Mouse (Mus musculus): ENCODE results near the gene Fbrsl1.

Fbrsl1 gene

DNA sequence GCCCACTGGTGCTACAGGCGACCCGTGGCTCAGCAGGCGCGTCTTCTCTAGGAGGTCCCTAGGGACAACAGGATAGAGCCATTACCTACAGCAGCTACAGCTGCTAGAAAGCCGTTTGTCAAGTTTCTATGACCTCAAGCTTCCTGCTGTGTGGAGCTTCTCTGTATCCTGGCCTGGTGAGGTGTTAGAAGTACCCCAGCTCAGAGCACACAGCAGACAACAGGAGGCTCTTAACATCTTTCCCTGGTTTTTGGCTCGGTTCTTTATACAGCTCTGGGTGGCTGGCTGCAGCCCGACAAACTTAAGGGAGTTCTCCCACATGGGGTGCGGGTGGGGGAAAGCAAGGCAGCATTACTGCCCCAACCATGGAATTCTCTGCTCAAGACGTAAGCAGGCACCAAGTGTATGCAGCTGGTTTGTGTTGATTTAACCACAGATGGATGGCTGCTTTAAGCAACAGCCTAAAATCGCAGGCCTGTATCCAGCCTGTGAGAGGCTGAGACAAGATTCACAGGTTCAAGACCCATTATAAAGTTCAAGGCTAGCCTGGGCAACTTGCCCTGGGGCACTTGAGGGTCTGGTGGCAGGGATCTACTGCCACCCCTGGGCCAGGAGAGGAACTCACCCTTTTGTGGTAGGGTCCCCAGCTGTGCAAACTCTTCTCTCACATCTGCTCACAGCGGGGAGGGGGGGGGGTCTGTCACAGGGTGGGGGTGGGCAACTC is 84.3 kb downstream of the Fbrsl1 start:
- no peak for DNase-seq (ENCODE audit: extremely low read depth, low read depth, low spot score)

DNA sequence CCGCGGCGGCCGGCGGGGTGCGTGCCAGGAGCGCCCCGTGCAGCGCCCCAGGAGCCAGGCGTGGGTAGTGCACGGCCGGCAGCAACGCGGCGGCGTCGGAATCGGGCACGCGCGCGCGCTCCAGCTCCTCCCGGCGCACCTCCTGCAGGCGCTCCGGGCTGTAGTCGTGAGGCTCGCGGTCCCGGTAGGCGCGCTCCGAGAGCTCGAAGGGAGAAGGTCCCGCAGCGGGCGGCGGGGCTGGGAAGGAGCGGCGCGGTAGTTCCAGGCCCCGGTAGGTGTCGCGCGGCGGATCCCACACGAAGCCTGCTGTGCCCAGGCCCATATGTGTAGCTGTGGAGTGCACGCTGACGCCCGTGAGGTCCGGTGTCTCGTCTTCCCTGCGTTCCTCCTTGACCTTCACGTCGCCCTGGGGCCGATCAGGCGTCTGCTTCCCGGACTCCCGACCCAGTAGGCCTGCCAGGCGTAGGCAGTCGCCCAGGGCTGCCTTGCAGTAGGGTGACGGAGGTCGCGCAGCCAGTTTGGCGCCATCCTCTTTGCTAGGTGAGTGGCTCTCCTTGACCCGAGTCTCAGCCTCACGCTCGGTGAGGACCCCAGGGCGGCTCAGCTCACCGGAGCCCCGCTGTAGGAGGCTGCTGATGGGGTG is 85.0 kb downstream of the Fbrsl1 start:
- DNase-seq (ENCODE audit: extremely low read depth, low read depth, low spot score) = no peak

GRCm38 (mm10) chr5:110362813-110363178 is 85.5 kb downstream of the Fbrsl1 start:
- no peak for DNase-seq (ENCODE audit: extremely low read depth, low read depth, low spot score)

DNA sequence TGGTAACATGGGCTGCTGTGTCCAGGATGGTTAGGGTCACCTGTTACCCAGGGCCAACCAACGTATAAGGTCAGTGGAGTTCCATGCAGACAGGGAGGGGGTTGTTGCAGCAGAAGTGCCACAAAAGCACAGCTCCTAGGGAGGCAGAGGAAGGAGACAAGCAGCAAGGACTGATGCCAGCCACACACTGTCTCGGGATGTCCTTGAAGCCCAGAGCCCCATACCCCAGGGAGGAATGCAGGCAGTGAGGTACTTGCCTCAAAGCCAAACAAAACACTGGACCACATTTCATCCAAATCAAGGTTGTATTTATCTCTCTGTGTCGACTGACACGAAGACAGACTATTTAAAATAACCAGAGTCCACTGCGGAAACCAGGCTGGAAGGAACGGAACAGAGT is 86.8 kb downstream of the Fbrsl1 start:
- no peak for DNase-seq (ENCODE audit: extremely low read depth, low read depth, low spot score)

DNA sequence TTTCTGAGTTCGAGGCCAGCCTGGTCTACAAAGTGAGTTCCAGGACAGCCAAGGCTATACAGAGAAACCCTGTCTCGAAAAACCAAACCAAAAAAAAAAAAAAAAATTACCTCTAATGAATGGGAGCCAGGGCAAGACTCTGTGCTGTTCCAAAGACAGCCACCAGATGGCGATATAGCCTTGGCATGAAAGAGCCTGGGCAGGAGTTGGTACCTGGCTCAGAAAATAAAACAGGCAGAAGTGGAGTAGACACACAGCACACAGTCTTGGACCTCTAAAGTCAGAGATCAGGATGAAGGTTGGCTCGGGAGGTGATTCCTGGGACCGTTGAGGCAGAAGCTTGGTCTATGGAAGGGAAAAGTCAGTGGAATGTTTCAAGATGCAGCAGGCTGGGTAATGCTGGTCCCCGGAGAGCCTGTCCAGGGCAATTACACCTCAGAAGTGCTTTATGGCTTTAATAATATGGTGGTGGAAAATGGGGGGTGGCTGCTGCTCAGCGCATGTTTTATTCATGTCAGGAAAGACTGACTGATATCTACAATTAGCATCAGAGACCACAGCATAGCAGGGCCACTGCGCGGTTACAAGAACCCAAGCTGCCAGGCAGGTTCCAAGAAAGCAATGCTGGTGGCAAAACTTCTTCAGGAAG is 90.6 kb downstream of the Fbrsl1 start:
- peak; percentile 5 for DNase-seq (ENCODE audit: extremely low read depth, low read depth, low spot score)

- DNase-seq (ENCODE audit: extremely low read depth, low read depth, low spot score) = no peak
Measured at GRCm38 (mm10) chr5:110354716-110355115, 93.6 kb downstream of the Fbrsl1 start.

GRCm38 (mm10) chr5:110347006-110347405 is 101.3 kb downstream of the Fbrsl1 start:
- DNase-seq (ENCODE audit: extremely low read depth, low read depth, low spot score) = no peak

GRCm38 (mm10) chr5:110345553-110345952 is 102.8 kb downstream of the Fbrsl1 start:
- no peak for DNase-seq (ENCODE audit: extremely low read depth, low read depth, low spot score)

- no peak for DNase-seq (ENCODE audit: extremely low read depth, low read depth, low spot score)
Measured at GRCm38 (mm10) chr5:110344524-110344923, 103.8 kb downstream of the Fbrsl1 start, which contains the start of gene Lrcol1. Gene Lrcol1, plus strand, starts transcription at chr5:110344730.

DNA sequence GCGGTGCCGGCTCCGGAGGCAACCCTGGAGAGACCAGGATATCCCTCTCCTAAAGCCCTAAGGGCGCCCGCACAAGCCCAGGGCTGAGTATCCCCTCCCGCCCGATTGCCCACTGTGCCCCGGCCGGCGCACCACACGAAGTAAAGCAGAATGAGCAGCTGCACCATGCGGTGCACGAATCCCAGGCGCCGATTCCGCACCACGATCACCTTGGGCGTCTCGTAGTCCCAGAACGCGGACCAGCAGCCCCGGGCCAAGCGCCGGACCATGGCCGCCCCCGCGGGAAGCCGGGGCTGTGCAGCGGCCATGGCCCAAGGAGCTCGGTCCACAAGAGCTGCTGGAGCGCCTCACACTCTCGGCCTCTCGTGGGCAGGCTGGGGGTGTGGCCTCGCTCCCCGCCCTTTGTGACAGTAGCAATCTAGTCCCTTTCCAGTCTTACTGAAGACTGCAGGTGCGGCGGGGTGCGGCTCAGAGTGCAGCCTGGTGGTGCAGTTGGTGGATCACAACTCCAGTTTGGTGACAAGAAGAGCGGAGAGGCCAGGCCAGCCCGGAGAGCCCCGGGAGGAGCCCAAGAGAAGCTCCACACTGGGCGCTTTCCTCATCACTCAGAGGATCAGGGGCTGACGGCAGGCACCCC is 105.5 kb downstream of the Fbrsl1 start, which contains the start of gene P2rx2:
Gene P2rx2, minus strand, starts transcription at position 565 of the 637 bp plus-strand sequence.
- DNase-seq (ENCODE audit: extremely low read depth, low read depth, low spot score) = no peak

GRCm38 (mm10) chr5:110338792-110339191 is 109.5 kb downstream of the Fbrsl1 start:
- DNase-seq (ENCODE audit: extremely low read depth, low read depth, low spot score) = no peak

- DNase-seq (ENCODE audit: extremely low read depth, low read depth, low spot score) = no peak
Measured at GRCm38 (mm10) chr5:110330508-110330907, 117.8 kb downstream of the Fbrsl1 start.

GRCm38 (mm10) chr5:110313127-110313526 is 135.2 kb downstream of the Fbrsl1 start:
- DNase-seq (ENCODE audit: extremely low read depth, low read depth, low spot score) = no peak

Measured in fat pad, adult 2 months (tissue).